Mouse (Mus musculus) spleen, postnatal 36 days (tissue): Measurements from ENCODE around the gene Nudt15.
A peak's percentile ranks its signal among the peaks of the same experiment; 100 is the strongest.

Source experiments
- DNase-seq, 2 experiments: peaks; one replicate each; pipeline ENCODE4 v3.0.0; 2022; ENCODE audit warnings: low spot score in 2 of 2, mixed read lengths in 1 of 2

Gene Nudt15

DNA sequence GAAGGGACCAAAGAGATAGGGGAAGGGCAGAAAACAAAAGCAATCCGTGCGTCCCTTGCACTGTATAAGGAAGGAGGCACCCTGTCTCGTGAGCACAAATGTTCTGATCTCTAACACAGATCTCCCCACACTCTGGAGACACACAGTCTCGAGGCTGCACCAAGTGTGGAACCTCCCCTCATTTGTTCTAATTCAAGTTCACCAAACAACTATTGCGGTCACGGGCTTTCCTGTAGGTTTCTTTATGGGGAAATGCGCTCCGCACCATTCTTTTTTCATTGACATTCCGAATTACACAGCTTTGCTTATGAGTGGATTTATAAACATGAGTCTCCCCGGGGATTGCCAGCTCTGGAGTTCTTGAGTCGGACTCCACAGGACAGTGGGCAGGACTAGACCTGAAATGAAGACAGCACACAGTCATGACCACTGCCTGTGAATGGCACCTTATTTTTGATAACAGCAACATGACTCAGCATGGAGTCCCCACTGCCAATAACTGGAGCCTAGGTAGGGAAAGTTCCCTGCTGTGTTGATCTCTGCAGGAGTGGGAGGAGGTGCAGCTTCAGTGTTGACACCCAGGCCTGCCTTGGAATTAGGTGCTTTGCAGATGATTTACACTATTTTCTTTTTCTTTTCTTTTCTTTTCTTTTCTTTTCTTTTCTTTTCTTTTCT lies 40.2 kb downstream of the Nudt15 start:
- no peak for DNase-seq

DNA sequence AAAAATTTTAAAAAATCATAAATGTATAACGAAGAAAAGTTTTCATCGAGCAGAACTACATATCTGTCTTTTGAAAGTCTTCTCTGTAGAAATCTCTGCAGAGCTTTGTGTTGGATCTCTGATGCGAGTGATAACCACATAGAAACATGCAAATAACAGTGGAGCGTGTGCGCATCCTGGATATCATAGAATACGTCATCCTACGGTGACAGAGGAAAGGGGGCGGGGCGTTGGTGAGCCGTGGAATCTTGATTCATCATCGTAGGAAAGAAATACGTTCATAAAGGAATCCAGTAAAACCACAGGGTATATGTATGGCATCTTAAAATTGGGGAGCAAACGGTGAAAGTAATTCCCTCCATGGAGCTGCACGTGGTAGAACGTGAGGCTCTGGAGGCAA lies 40.8 kb downstream of the Nudt15 start:
- DNase-seq, result no peak

DNA sequence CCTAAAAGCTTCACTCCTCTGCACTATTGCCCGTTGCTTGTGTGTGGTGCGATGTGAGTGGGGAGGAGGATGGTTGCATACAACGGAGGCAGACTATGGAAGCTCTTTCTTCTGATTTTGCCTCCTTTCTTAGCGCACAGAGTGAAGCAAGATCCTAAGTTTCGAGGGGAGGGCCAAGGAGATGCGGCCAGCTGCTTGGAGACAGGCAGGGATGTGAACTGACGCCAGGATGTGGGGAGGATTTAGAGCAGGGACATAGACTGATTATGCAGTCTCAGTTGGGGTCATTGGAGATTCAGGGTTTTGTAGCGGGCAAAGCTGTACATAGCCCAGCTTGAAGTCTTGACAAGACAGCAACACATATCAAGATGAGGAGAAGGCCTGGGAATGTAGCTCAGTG lies 41.8 kb downstream of the Nudt15 start:
- DNase-seq, result no peak

DNA sequence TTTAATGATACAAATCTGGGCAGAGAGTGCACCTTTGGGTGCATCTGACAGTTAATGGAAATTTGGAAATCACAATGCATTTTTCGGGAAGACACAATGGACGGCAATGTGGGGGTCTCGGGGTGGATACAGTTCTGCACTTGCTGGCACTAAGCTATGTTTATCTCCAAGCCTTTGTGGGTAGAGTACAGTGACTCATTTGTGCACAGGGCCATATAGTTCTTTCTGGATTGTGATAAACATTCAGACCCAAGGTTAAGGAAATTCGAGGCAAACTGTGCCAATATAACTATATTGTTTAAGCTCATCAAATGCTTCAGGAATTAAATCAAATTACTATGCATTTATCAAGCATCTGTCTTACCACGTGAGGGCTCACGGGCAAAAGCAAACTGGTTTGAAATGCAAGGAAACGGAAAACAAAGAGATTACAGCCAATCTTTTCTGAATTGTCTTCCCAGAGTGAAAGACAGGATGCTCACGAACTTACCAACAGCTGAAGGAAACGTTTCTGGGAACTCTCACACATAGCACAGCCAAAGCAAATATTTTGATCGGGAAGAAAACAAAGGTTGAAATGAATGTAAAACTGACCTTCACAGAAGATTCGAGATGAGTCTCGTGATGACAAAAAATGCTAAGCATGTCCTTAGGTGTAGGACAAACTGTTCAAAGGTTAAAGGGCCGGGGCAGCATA lies 44.7 kb downstream of the Nudt15 start:
- no peak for DNase-seq

DNA sequence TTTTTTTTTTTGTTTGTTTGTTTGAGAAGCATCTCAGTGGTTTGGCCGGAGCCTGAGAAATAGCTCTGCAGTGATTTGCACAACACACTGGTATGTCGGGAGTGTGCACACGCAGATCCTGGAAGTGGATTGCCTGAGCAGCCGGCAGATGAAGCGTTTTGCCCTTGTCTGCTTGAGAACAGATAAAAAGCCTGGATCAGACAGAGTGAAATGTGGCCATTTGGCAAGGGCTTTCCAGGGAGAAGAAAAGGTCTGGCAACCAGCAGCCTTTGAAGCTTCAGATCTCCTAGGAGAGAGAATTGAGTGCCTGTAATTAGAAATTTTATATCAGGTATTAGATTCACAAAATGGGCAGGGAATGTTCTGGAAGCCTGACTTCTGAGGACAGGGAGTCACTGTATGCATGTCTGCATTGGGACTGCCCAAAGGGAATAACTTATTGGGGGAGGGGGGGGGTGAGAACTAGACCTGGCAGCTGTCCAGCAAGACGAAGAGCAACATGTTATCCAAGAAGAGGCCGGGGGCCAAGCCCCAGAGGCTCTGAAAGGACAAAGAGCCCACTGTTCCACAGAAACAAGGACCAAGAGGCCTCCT lies 45.4 kb downstream of the Nudt15 start:
- DNase-seq, result no peak

DNA sequence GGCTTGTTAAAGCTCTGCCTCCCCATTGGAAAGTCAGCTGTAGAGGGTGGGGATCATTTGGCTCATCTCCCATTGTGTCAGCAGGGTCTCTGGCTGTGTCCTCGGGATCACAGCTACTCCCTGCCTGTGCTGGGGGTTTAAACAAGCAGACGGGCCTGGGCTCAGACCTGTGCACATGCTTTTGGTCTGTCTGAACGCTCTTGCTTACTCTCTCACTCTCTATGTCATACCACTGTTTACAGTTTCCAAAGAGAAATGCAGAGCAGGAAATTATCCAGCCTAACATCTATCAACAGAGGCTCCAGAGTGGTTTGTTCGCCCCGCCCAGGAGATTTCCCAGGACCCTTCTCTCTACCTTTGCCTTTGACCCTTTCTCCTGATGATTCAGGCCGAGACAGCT lies 46.3 kb downstream of the Nudt15 start:
- no peak for DNase-seq

DNA sequence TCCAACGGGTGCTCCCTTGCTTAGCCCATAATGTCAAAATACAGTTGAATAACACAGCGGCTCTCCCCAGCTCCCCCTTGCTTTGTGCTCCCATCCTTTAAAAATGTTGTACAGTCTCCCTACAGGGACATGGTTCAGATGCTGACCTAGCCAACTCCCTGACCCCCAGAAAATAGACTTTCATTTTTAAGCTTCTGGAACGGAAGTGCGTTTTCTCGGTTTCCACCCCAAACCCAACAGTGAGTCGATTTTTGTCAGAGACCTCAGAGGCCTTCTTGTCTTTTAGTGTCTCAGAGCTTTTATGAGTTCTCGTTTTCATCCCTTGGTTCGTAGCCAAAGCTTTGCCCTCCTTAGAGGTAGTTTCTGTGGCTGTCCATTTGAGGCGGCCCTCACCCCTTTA lies 46.8 kb downstream of the Nudt15 start:
- DNase-seq, result no peak

DNA sequence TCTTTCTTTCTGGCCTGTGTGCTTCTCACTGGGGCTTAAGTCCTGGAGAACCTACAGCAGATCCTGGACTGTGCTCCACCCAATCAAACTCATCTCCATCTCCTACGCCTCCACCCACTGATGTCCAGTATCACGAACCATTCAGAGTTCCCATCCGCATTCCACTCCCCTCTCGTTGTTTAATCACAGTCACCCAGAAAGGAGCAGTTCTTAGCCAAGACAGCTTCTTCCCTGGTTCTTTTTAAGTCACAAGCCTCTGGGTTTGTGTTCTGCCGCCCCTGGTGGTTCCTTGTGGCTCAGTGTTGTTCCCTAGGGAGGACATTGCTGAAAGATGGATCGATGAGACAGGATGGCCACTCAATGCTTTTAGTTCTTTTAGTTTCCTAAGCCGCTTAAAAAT lies 52.3 kb downstream of the Nudt15 start:
- DNase-seq, result no peak

DNA sequence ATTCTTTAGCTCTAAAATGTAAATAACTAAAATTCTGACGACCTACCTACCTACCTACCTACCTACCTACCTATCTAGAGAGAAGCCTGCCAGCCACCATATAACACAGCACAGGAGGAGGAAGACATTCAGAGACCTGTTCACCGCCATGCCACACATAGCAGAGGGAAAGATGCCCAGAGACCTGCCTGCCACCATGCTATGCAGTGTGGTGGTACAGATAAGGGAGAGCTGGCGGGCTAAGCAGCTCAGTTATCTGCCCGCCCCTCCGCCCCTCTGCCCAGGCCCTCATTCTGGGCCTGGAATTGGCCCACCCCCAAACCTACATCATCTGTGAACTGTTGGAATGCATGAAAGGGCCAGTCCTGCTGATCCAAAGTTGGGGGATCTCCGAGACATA lies 53.9 kb downstream of the Nudt15 start:
- DNase-seq, result no peak

DNA sequence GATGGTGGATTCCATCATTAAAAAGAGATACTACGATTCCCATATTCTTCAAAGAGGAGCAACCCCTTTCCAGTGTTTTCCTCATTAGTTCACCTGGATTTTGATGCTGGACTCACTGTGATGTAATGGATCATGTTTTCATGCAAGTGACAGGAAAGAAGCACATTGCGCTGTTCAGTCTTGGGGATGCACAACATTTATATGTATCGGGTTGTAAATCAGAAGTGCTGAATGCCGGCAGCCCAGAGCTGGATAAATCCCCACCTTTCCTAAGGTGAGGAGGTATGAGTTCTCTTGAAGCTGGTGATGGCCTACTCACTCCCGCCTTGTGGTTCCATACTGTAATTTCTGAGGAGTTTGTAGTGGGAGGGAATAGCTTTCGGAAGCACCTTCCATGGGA lies 54.7 kb downstream of the Nudt15 start:
- no peak for DNase-seq

DNA sequence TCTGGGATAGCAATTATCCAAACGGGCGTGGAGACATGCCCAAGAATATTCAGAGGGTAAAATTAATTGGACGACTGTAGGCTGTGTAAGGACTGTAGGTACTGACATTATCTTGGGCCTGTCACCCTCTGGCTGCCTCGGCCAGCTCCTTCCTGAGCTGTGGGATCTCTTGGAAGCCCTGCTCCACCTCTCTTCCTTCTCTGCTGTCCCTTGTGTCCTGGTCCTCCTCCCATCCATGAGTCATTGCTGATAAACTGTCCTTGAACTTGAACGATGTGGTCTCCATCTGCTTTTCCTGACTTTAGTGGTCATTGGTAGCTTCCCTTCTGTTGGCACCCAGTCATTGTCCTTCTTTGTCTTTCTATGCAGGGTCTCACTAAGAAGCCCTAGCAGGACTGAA lies 61.4 kb downstream of the Nudt15 start:
- DNase-seq, result no peak

DNA sequence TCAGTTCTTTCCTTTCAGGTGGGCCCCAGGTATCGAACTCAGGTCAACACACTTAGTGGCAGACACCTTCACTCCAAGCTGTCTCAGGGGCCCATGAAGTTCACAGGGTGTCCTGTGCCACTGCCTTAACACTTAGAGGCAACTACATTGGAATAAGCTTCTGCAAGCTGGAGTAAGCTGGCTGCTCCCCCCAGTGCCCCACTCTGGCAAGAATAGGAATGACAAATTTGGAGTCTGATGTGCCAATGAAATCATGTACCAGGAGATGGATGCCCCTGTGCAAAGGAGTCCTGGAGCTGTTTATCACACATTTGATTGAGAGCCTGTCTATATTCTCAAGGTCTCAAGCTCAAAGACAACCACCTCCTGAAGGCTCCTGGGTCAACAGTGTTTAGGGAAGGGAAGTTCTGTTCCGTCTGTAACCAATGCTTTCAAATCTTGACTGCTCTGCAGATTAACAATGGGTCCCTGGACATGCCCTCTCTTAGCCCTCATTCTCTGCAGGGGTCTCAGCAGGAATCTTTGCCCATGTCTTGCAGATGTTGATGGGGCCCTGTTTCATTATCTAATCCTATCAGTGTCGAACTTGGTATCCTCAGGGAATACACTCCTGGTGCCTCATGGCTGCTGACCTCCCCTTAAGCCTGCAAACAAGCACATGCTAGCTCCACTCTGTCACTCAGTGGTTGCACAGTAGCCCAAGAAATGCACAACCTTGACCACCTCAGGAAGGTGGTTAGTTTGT lies 63.5 kb downstream of the Nudt15 start:
- DNase-seq, result no peak

DNA sequence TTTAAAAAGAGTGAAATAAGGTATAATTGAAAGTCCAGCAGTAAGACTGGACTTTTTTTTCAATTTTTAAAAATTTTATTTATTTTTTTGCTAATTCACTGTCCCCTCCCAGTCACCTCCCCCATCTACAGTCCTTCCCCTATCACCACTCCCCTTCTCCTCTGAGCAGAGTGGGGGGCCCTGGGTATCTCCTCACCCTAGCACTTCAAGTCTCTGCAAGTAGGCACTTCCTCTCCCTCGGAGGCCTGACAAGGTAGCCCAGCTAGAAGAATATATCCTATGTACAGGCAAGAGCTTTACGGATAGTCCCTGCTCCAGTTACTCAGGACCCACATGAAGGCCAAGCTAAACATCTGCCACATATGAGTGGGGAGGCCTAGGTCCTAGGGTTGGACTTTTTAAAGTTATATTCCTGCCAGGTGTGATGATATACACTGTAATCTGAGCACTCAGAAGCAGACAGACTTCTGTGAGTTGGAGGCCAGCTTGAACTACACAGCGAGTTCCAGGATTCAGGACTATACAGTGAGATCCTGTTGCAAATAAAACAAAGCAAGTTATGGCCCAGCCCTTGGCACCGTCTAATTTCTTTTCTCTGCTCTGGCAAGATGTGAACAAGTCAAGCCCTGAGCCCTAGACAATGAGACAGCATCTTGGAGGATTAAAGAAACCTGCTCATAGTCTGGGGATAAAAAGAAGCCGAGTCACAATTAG lies 64.4 kb downstream of the Nudt15 start:
- DNase-seq, result no peak

DNA sequence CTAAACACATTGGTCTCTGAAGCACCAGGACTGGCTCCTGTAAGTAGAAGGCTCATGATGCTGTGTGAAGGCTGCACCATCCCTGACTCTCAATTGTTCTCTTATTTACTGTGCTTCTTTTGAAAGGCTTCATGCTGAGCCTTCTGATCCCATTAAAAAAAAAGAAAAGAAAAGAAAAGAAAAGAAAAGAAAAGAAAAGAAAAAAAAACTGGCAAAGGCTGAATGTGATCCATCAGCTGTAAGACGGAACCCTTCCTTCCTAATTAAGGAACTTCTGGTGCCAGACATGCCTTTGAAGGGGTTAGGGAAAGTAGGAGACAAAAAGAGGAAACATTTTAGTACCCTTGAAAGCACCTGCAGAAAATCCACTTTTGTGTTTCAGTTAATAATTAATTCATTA lies 68.3 kb downstream of the Nudt15 start:
- no peak for DNase-seq

DNA sequence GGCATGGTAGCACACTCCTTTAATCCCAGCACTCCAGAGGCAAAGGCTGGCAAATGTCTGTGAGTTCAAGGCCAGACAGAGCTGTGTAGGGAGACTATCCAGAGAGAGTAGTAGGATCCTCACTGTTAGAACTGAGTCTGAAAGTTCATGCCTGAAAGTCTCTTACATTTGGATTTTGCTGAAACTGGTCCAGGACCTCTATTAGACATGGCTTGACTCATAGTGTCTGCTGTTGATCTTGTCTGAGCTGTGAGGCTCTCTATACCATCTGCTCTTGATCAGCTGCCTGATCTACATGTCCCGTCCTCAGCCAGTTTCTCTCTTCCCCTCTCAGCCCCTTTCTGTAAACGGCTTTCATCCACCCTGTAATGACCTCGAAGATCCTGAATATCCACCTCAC lies 69.7 kb downstream of the Nudt15 start:
- DNase-seq, result no peak

DNA sequence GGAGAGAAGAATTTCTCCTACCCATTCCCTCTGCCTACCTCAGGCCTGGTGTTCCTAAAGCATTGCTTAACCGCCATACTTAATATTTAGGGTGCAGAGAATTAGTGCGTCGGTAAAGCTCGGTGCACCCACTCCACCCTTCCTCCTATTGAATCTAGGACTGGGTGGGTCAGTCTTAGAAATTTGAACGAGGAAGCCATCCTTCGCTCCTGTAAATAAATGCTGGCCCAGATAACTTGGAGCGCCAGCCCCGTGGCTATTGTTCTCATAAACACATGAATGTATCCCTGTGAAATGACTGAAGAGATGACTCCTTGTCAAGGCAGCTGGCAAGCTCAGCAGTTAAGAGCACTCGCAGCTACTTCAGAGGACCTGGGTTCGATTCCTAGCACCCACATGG lies 71.0 kb downstream of the Nudt15 start:
- DNase-seq, result no peak

DNA sequence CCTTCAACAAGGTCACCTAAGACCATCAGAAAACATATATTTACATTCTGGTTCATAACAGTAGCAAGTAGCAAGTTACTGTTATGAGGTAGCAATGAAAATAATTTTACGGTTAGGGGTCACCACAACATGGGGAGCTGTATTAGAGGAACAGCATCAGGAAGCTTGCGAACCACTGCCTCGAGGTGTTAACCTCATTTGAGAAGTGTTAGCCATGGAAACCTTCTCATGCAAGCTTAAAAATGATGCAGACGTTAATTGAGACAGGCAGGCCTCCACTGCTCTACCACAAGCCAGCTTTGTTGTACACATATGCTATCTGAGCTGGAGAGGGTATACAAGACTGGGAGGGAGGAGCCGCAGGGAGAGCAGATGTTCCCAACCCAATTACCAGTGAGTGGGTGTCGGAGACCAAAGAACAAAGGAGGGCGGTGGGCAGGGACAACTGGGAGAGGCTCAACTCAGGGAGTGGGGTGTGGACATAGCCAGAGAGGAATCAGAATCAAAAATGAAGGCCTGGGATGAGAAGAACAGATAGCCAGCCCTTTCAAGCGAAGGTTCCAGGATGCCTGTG lies 71.6 kb downstream of the Nudt15 start:
- DNase-seq, result no peak

DNA sequence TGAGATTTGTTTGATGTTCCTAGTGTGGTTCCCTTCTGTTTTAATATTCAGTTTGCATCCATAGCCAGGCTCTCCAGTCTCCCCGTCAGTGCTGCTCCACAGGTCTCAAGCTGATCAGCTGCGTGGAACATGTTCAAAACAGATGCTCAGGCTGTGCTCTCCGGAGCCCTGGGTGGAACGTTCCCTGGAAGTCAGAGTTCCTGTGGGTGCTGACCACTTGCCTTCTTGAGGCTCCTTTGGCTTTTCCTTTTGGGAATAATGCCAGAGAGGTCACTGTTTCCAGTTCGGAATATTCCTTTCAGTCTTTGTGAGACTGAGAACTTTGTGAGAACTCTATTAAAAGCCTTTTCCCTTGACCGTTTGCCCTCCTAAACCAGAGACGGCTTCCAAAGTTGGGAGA lies 72.5 kb downstream of the Nudt15 start:
- no peak for DNase-seq

DNA sequence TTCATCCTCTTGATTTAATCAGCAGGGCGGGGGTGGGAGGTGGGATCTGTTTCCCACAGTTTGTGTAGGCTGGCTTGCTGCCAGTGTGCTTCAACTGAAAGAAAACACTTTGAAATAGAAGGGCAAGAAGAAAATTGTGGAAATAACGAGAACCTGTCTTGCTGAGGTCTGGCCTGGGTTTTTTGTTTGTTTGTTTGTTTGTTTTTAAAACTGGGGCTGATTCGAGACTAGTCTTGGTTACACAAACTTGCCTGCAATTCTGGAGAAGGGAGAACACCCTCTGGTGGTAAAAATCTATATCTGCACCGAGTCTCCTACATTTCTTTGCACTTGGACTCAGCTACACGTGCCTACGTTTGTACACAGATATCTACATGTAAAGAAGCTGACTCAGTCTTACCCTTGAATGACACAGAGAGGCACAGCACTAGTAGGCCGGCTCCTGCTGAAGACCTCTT lies 73.4 kb downstream of the Nudt15 start:
- peak; percentile 15 to 24 for DNase-seq

DNA sequence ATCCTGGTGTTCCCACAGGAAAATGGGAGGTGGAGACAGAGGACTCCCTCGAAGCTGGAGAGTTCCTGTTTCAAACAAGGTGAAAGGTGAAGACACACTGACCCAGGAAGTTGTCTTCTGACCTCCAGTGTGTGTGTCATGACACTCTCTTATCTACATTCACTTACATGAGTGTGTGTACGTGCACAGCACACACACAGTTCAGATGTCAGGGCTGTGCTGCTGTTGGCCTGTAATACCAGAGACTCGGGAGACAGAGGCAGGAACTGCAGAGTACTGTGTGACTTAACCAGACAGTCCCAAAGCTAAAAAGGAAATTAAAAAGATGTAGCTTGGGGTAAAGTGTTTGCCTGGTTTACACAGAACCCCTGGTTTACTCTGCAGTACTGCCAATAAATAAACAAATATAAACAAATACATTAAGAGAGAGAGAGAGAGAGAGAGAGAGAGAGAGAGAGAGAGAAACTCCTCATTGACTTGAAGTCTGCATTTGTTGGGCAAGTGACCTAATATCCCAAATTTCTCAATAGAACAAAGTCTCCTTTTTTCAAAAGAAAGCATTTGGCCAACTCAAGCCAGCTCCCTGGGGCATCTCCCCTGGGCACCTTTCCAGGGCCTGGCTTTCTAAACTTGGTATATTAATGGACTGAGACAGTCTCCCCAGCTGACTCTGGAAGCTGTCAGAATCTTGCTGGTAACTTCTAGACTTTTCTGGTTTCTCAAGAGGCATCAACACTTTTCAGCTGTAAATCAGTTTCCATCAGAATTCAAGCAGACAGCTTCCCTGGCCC lies 74.2 kb downstream of the Nudt15 start:
- DNase-seq, result no peak

DNA sequence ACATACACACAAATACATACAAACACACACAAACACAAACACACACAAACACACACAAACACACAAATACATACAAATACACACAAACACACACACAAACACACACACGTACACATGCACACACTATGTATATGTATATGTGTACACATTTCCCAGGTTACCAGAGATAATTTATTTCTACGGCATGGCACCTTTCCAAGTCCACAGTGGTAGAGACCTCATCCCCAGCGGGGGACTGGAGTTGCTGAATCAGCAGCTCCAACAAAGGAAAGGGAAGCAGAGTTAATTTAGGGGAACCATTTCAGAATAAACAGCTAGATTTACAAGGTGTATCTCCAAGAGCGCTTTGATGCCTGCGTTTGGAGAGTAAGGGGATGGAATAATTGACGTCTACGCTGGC lies 75.8 kb downstream of the Nudt15 start:
- DNase-seq, result no peak
